Mouse (Mus musculus): ENCODE results near the gene Cap2. TPM values are rescaled to one million over a fixed set of nuclear protein-coding genes. Genes with fewer than 3 reads are reported as not detected.

Cap2 gene
- total RNA-seq, 2 experiments from 2014 or later: 0.39 TPM; not detected in 1

- no peak for ATAC-seq (replicated peaks; ENCODE audit: poor library complexity)
Observed at GRCm38 (mm10) chr13:46525295-46526255, 23.9 kb downstream of the Cap2 start.

- ATAC-seq (replicated peaks; ENCODE audit: poor library complexity): peak; percentile 48
Observed at GRCm38 (mm10) chr13:46526645-46527044, 25.0 kb downstream of the Cap2 start.

GRCm38 (mm10) chr13:46527340-46527739, 25.7 kb downstream of the Cap2 start:
- no peak for ATAC-seq (replicated peaks; ENCODE audit: poor library complexity)

- ATAC-seq (replicated peaks; ENCODE audit: poor library complexity): no peak
Observed at GRCm38 (mm10) chr13:46529037-46529436, 27.4 kb downstream of the Cap2 start.

GRCm38 (mm10) chr13:46530546-46530945, 28.9 kb downstream of the Cap2 start:
- ATAC-seq (replicated peaks; ENCODE audit: poor library complexity): no peak

- ATAC-seq (replicated peaks; ENCODE audit: poor library complexity): no peak
Observed at GRCm38 (mm10) chr13:46531676-46532075, 30.0 kb downstream of the Cap2 start.

- no peak for ATAC-seq (replicated peaks; ENCODE audit: poor library complexity)
Observed at GRCm38 (mm10) chr13:46532276-46532675, 30.6 kb downstream of the Cap2 start.

GRCm38 (mm10) chr13:46533342-46534129, 31.9 kb downstream of the Cap2 start:
- ATAC-seq (replicated peaks; ENCODE audit: poor library complexity): no peak

- no peak for ATAC-seq (replicated peaks; ENCODE audit: poor library complexity)
Observed at GRCm38 (mm10) chr13:46534171-46534968, 32.7 kb downstream of the Cap2 start.

GRCm38 (mm10) chr13:46534969-46535785, 33.5 kb downstream of the Cap2 start:
- ATAC-seq (replicated peaks; ENCODE audit: poor library complexity): no peak

GRCm38 (mm10) chr13:46539284-46539683, 37.6 kb downstream of the Cap2 start:
- ATAC-seq (replicated peaks; ENCODE audit: poor library complexity): no peak

- no peak for ATAC-seq (replicated peaks; ENCODE audit: poor library complexity)
Observed at GRCm38 (mm10) chr13:46540943-46541342, 39.3 kb downstream of the Cap2 start.

- ATAC-seq (replicated peaks; ENCODE audit: poor library complexity): no peak
Observed at GRCm38 (mm10) chr13:46542782-46543181, 41.1 kb downstream of the Cap2 start.

- no peak for ATAC-seq (replicated peaks; ENCODE audit: poor library complexity)
Observed at GRCm38 (mm10) chr13:46544608-46545007, 43.0 kb downstream of the Cap2 start.

- ATAC-seq (replicated peaks; ENCODE audit: poor library complexity): no peak
Observed at GRCm38 (mm10) chr13:46545081-46545480, 43.4 kb downstream of the Cap2 start.

- no peak for ATAC-seq (replicated peaks; ENCODE audit: poor library complexity)
Observed at GRCm38 (mm10) chr13:46546846-46547245, 45.2 kb downstream of the Cap2 start.

- no peak for ATAC-seq (replicated peaks; ENCODE audit: poor library complexity)
Observed at GRCm38 (mm10) chr13:46547253-46547652, 45.6 kb downstream of the Cap2 start.

- ATAC-seq (replicated peaks; ENCODE audit: poor library complexity): no peak
Observed at GRCm38 (mm10) chr13:46548132-46548531, 46.5 kb downstream of the Cap2 start.

- no peak for ATAC-seq (replicated peaks; ENCODE audit: poor library complexity)
Observed at GRCm38 (mm10) chr13:46548600-46549179, 47.0 kb downstream of the Cap2 start.

GRCm38 (mm10) chr13:46550627-46551026, 49.0 kb downstream of the Cap2 start:
- ATAC-seq (replicated peaks; ENCODE audit: poor library complexity): no peak
